In the genomic region with DNA sequence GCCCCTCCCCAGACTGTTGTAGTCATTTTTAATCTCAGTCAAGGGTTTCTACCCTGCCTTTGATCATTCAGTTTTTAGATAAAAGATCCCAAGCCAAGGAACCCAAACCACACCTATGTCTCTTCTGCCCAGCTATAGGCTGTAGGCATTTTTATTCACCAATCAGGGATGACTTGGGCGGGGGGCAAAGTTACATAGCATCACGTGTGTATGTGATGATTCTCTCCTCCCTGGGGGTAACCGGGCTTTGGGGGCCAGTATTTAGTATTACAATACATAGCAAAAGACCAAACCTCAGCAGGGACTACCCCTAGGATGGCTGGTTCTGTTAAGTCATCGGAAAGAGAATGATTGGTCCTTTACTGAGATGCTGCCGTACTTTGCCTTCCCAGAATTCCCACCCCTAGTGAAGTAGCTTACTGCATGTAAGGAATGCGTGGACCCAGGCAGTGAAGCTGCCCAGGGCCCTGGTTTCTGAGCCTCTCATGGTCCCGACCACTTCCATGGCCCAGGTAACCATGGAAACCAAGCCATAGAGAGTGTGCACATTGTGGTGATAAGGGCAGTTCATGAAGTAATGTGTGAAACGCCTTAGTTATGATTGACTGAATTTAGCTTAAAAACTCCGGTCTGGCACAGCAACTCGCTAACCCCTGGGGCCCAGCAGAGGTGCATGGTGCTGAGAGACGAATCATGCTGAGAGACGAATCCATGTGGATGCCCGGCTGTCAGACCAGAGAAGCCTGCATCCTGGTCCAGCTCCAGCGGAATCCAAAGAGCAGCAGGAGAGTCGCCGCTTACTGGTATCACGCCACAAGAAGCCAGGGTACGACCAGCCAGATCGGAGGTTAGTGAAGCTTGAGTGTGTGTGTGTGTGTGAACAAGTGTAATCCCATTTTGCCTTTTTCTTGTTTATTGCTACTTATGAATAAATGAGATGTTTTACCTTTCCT, we compare ENCODE assay signal across 9 mouse cellular contexts. TPM values are rescaled to one million over a fixed set of nuclear protein-coding genes. Genes with fewer than 3 reads are reported as not detected.
DNase-seq lines count a peak whose midpoint lies in the region; ATAC-seq lines count a peak whose summit lies in the region.
"Had no signal": no experiment of that assay in that cellular context is flagged by ENCODE, and none has a peak within 500 bp of the region (broad histone marks: within the 10 kb centered on the region; RNA-seq: fewer than 3 reads in every experiment).

No protein-coding gene starts in this region.

- 43% methylated on average over 19 of the region's 19 CpGs for WGBS in lung, embryonic 15.5 days
- WGBS in forebrain, embryonic 14.5 days = 69% methylated on average over 19 of the region's 19 CpGs
- 45% methylated on average over 19 of the region's 19 CpGs for WGBS in midbrain, embryonic 16.5 days

- peak; percentile 33 for DNase-seq in gastrocnemius, postnatal 10 days
- no peak for DNase-seq in gastrocnemius, postnatal 25 days
- DNase-seq in lung, postnatal 36 days = no peak
- DNase-seq in forebrain, embryonic 14.5 days (ENCODE audit: low spot score) = peak; percentile 51
- no peak for DNase-seq in spleen, adult 12 weeks (ENCODE audit: low spot score)

- H3K27ac ChIP-seq in lung, embryonic 15.5 days = no peak overlapping the region
- H3K27ac ChIP-seq in forebrain, embryonic 14.5 days (ENCODE audit: low read depth, low read length) = no peak overlapping the region
- H3K27ac ChIP-seq in midbrain, embryonic 16.5 days (ENCODE audit: low read length) = peak overlapping the region; percentile 12; the same call in 1 of the 2 replicates
- H3K27ac ChIP-seq: intestine, embryonic 15.5 days; neural tube, embryonic 15.5 days had no signal

- peaks cover 4% of the 10 kb centered on the region; the same call in 1 of the 2 replicates for H3K4me1 ChIP-seq in lung, embryonic 15.5 days
- peaks cover 6% of the 10 kb centered on the region; the same call in 1 of the 2 replicates for H3K4me1 ChIP-seq in forebrain, embryonic 14.5 days (ENCODE audit: control insufficient read depth, insufficient read depth, low read length)
- peaks cover 8% of the 10 kb centered on the region; the same call in 1 of the 2 replicates for H3K4me1 ChIP-seq in midbrain, embryonic 16.5 days (ENCODE audit: control insufficient read depth, insufficient read depth, low read length)
- H3K4me1 ChIP-seq: intestine, embryonic 15.5 days had no signal

- H3K36me3 ChIP-seq in lung, embryonic 15.5 days = no peaks in the 10 kb centered on the region
- no peaks in the 10 kb centered on the region for H3K36me3 ChIP-seq in forebrain, embryonic 14.5 days (ENCODE audit: control insufficient read depth, insufficient read depth, low read length)
- H3K36me3 ChIP-seq in midbrain, embryonic 16.5 days (ENCODE audit: control insufficient read depth, insufficient read depth, low read length) = no peaks in the 10 kb centered on the region
- H3K36me3 ChIP-seq: intestine, embryonic 15.5 days; neural tube, embryonic 15.5 days had no signal

- peak; percentile 49; the same call in 1 of the 2 replicates for ATAC-seq in lung, embryonic 15.5 days (ENCODE audit: borderline replicate concordance, extremely low read depth, low FRiP score, low TSS enrichment)
- no peak for ATAC-seq in forebrain, embryonic 14.5 days
- ATAC-seq in midbrain, embryonic 16.5 days = peak; percentile 94
- ATAC-seq: intestine, embryonic 15.5 days had no signal

- no peaks in the 10 kb centered on the region for H3K9me3 ChIP-seq in lung, embryonic 15.5 days
- no peaks in the 10 kb centered on the region for H3K9me3 ChIP-seq in forebrain, embryonic 14.5 days (replicated peaks; ENCODE audit: control insufficient read depth, low read length)
- H3K9me3 ChIP-seq in midbrain, embryonic 16.5 days (replicated peaks; ENCODE audit: control insufficient read depth, low read length, poor library complexity, severe bottlenecking) = no peaks in the 10 kb centered on the region
- H3K9me3 ChIP-seq: intestine, embryonic 15.5 days; neural tube, embryonic 15.5 days had no signal

- no peaks in the 10 kb centered on the region for H3K27me3 ChIP-seq in lung, embryonic 15.5 days
- no peaks in the 10 kb centered on the region for H3K27me3 ChIP-seq in forebrain, embryonic 14.5 days (replicated peaks; ENCODE audit: control insufficient read depth, insufficient read depth, low read length)
- no peaks in the 10 kb centered on the region for H3K27me3 ChIP-seq in midbrain, embryonic 16.5 days (ENCODE audit: control insufficient read depth, insufficient read depth, low read depth, low read length)
- H3K27me3 ChIP-seq: intestine, embryonic 15.5 days; neural tube, embryonic 15.5 days had no signal

- peak overlapping the region; percentile 17; the same call in 1 of the 2 replicates for H3K4me2 ChIP-seq in lung, embryonic 15.5 days
- no peak overlapping the region for H3K4me2 ChIP-seq in forebrain, embryonic 14.5 days (ENCODE audit: low read length)
- H3K4me2 ChIP-seq in midbrain, embryonic 16.5 days (ENCODE audit: low read length) = peak overlapping the region; percentile 37
- H3K4me2 ChIP-seq: intestine, embryonic 15.5 days; neural tube, embryonic 15.5 days had no signal

- no peak overlapping the region for H3K9ac ChIP-seq in lung, embryonic 15.5 days
- no peak overlapping the region for H3K9ac ChIP-seq in forebrain, embryonic 14.5 days (ENCODE audit: low read length)
- H3K9ac ChIP-seq in midbrain, embryonic 16.5 days (ENCODE audit: low read depth, low read length) = no peak overlapping the region
- H3K9ac ChIP-seq: intestine, embryonic 15.5 days; neural tube, embryonic 15.5 days had no signal

- no peak overlapping the region for H3K4me3 ChIP-seq in lung, embryonic 15.5 days
- H3K4me3 ChIP-seq in forebrain, embryonic 14.5 days (ENCODE audit: low read depth, low read length) = no peak overlapping the region
- peak overlapping the region; percentile 11; the same call in 1 of the 2 replicates for H3K4me3 ChIP-seq in midbrain, embryonic 16.5 days (ENCODE audit: low read depth, low read length)
- H3K4me3 ChIP-seq: intestine, embryonic 15.5 days; neural tube, embryonic 15.5 days had no signal

RNA-seq across cellular contexts. Expression of a gene that starts 34.8 kb away (rescaled TPM):
- total RNA-seq in gastrocnemius, postnatal 10 days (2021) = 10 to 100 TPM; 16.7 to 20.5 TPM
- total RNA-seq in gastrocnemius, postnatal 25 days (2021) = 1 to 10 TPM; 6.1 to 7.9 TPM
- polyA plus RNA-seq in lung, embryonic 15.5 days (2015; fragmentation: Nextera tagmentation; extraction: Ambion mirVana) = 106 and 114 TPM in 2 replicates
- 76.2 and 80.5 TPM in 2 replicates for polyA plus RNA-seq in forebrain, embryonic 14.5 days (2014; fragmentation: Nextera tagmentation; extraction: Ambion mirVana)
- polyA plus RNA-seq in midbrain, embryonic 16.5 days (2015; fragmentation: Nextera tagmentation; extraction: Ambion mirVana) = 54.4 and 63.7 TPM in 2 replicates

RNA-seq across cellular contexts. Expression of a gene that starts 58.5 kb away (rescaled TPM):
- total RNA-seq in gastrocnemius, postnatal 10 days (2021) = under 1 TPM; 0.45 TPM
- under 1 TPM; 0.56 to 0.99 TPM for total RNA-seq in gastrocnemius, postnatal 25 days (2021)
- polyA plus RNA-seq in lung, embryonic 15.5 days (2015; fragmentation: Nextera tagmentation; extraction: Ambion mirVana) = 4.3 and 4.5 TPM in 2 replicates
- 0.17 and 0.30 TPM in 2 replicates for polyA plus RNA-seq in forebrain, embryonic 14.5 days (2014; fragmentation: Nextera tagmentation; extraction: Ambion mirVana)
- polyA plus RNA-seq in midbrain, embryonic 16.5 days (2015; fragmentation: Nextera tagmentation; extraction: Ambion mirVana) = 0.09 and 0.26 TPM in 2 replicates

Comparison
In these comparisons a context has a peak if more than half of its experiments do, and no peak if none do; other contexts are left out.
1. DNase-seq: peak in gastrocnemius, postnatal 10 days (single experiment) and forebrain, embryonic 14.5 days (single experiment); none in gastrocnemius, postnatal 25 days (single experiment), lung, postnatal 36 days (single experiment) and spleen, adult 12 weeks (single experiment).